Mouse (Mus musculus): Measurements from ENCODE around the gene Olfr1386. TPM values are rescaled to one million over a fixed set of nuclear protein-coding genes. Genes with fewer than 3 reads are reported as not detected.
"Not testable (repeated sequence)": the region's sequence is repeated elsewhere in the genome, so short reads cannot be mapped to it uniquely, and the experiment has no call there.

Gene Olfr1386
- polyA plus RNA-seq (2015; fragmentation: Nextera tagmentation; extraction: Ambion mirVana), result not detected in 2 replicates

- H3K27me3 ChIP-seq; H3K9me3 ChIP-seq (replicated peaks); H3K27ac ChIP-seq; H3K9ac ChIP-seq; ATAC-seq (replicated peaks; ENCODE audit: insufficient number of reproducible peaks, insufficient read depth, low FRiP score, low read depth); H3K4me1 ChIP-seq (replicated peaks); H3K4me2 ChIP-seq; H3K36me3 ChIP-seq; H3K4me3 ChIP-seq: not testable (repeated sequence)
- 74% methylated on average over 3 of the region's 3 CpGs for WGBS
Observed at GRCm38 (mm10) chr11:49464746-49465145, at the start of gene Olfr1386. Olfr1386 (plus strand) TSS chr11:49465046.

GRCm38 (mm10) chr11:49422767-49423166 is 42.1 kb upstream of the Olfr1386 start, which contains the start of gene Olfr1389:
Olfr1389 (plus strand) TSS chr11:49423067.
- Histone ChIP-seq H3K4me2 (no peak within 1 kb of the TSS), H3K9me3 (replicated peaks) (no peaks in the 10 kb centered on the region), H3K27ac (no peak within 1 kb of the TSS), H3K4me3 (no peak within 1 kb of the TSS), H3K9ac (no peak within 1 kb of the TSS), H3K4me1 (replicated peaks) (peaks cover 5% of the 10 kb centered on the region; the same call in 1 of the 2 replicates), H3K27me3 (no peaks in the 10 kb centered on the region), H3K36me3 (no peaks in the 10 kb centered on the region)
- ATAC-seq (replicated peaks; ENCODE audit: insufficient number of reproducible peaks, insufficient read depth, low FRiP score, low read depth), result no peak
- WGBS, result 58% methylated on average over 2 of the region's 2 CpGs

GRCm38 (mm10) chr11:49425257-49425927 is 39.5 kb upstream of the Olfr1386 start:
- H3K4me3 ChIP-seq, result no peak overlapping the region
- no peak overlapping the region for H3K27ac ChIP-seq
- H3K27me3 ChIP-seq, result no peaks in the 10 kb centered on the region
- ATAC-seq (replicated peaks; ENCODE audit: insufficient number of reproducible peaks, insufficient read depth, low FRiP score, low read depth), result no peak
- no peaks in the 10 kb centered on the region for H3K9me3 ChIP-seq (replicated peaks)
- H3K4me2 ChIP-seq, result no peak overlapping the region
- H3K36me3 ChIP-seq, result no peaks in the 10 kb centered on the region
- WGBS, result 80% methylated on average over 1 of the region's 1 CpGs
- peaks cover 5% of the 10 kb centered on the region; the same call in 1 of the 2 replicates for H3K4me1 ChIP-seq (replicated peaks)
- H3K9ac ChIP-seq, result no peak overlapping the region

- Histone ChIP-seq H3K4me2 (no peak overlapping the region), H3K4me1 (replicated peaks) (no peaks in the 10 kb centered on the region), H3K36me3 (no peaks in the 10 kb centered on the region), H3K27me3 (no peaks in the 10 kb centered on the region), H3K27ac (no peak overlapping the region), H3K4me3 (no peak overlapping the region), H3K9ac (no peak overlapping the region), H3K9me3 (replicated peaks) (no peaks in the 10 kb centered on the region; the same call in 1 of the 2 replicates)
- no peak for ATAC-seq (replicated peaks; ENCODE audit: insufficient number of reproducible peaks, insufficient read depth, low FRiP score, low read depth)
- 81% methylated on average over 2 of the region's 2 CpGs for WGBS
Observed at GRCm38 (mm10) chr11:49429641-49430040, 35.2 kb upstream of the Olfr1386 start.

- Histone ChIP-seq H3K4me3 (no peak within 1 kb of the TSS), H3K27me3 (no peaks in the 10 kb centered on the region), H3K9ac (no peak within 1 kb of the TSS), H3K4me2 (no peak within 1 kb of the TSS), H3K36me3 (no peaks in the 10 kb centered on the region), H3K9me3 (replicated peaks) (no peaks in the 10 kb centered on the region; the same call in 1 of the 2 replicates), H3K27ac (no peak within 1 kb of the TSS), H3K4me1 (replicated peaks) (0 out of 2 replicates have a peak, but pooled peaks cover 3% of the 10 kb centered on the region)
- no peak for ATAC-seq (replicated peaks; ENCODE audit: insufficient number of reproducible peaks, insufficient read depth, low FRiP score, low read depth)
- WGBS, result 30% methylated on average over 3 of the region's 3 CpGs
Observed at GRCm38 (mm10) chr11:49436411-49436810, 28.4 kb upstream of the Olfr1386 start, which contains the start of gene Olfr1388. Olfr1388 (plus strand) TSS chr11:49436624.

- Histone ChIP-seq H3K9ac (no peak within 1 kb of the TSS), H3K4me3 (no peak within 1 kb of the TSS), H3K27ac (no peak within 1 kb of the TSS), H3K27me3 (no peaks in the 10 kb centered on the region), H3K4me1 (replicated peaks) (no peaks in the 10 kb centered on the region), H3K9me3 (replicated peaks) (no peaks in the 10 kb centered on the region), H3K36me3 (no peaks in the 10 kb centered on the region), H3K4me2 (no peak within 1 kb of the TSS)
- ATAC-seq (replicated peaks; ENCODE audit: insufficient number of reproducible peaks, insufficient read depth, low FRiP score, low read depth), result no peak
- 50% methylated on average over 1 of the region's 1 CpGs for WGBS
Observed at GRCm38 (mm10) chr11:49455043-49455442, 9.8 kb upstream of the Olfr1386 start, which contains the start of gene Olfr1387. Olfr1387 (plus strand) TSS chr11:49455343.

GRCm38 (mm10) chr11:49485973-49486372 is 21.1 kb downstream of the Olfr1386 start:
- Histone ChIP-seq H3K9ac (no peak overlapping the region), H3K27ac (no peak overlapping the region), H3K4me1 (replicated peaks) (no peaks in the 10 kb centered on the region), H3K9me3 (replicated peaks) (no peaks in the 10 kb centered on the region), H3K4me2 (no peak overlapping the region), H3K36me3 (no peaks in the 10 kb centered on the region), H3K4me3 (no peak overlapping the region), H3K27me3 (no peaks in the 10 kb centered on the region)
- no peak for ATAC-seq (replicated peaks; ENCODE audit: insufficient number of reproducible peaks, insufficient read depth, low FRiP score, low read depth)
- 44% methylated on average over 4 of the region's 4 CpGs for WGBS

GRCm38 (mm10) chr11:49488770-49489169 is 23.9 kb downstream of the Olfr1386 start, which contains the start of gene Olfr1385:
Olfr1385 (plus strand) TSS chr11:49489070.
- WGBS, result 62% methylated on average over 1 of the region's 1 CpGs
- ATAC-seq (replicated peaks; ENCODE audit: insufficient number of reproducible peaks, insufficient read depth, low FRiP score, low read depth), result not testable (repeated sequence)

GRCm38 (mm10) chr11:49518086-49518485 is 53.2 kb downstream of the Olfr1386 start:
- H3K9me3 ChIP-seq (replicated peaks), result no peaks in the 10 kb centered on the region
- no peaks in the 10 kb centered on the region for H3K4me1 ChIP-seq (replicated peaks)
- H3K4me3 ChIP-seq, result no peak overlapping the region
- H3K27me3 ChIP-seq, result no peaks in the 10 kb centered on the region
- ATAC-seq (replicated peaks; ENCODE audit: insufficient number of reproducible peaks, insufficient read depth, low FRiP score, low read depth), result no peak
- H3K4me2 ChIP-seq, result no peak overlapping the region
- 57% methylated on average over 5 of the region's 5 CpGs for WGBS
- H3K27ac ChIP-seq, result no peak overlapping the region
- H3K36me3 ChIP-seq, result no peaks in the 10 kb centered on the region
- no peak overlapping the region for H3K9ac ChIP-seq

More at GRCm38 (mm10) chr11:49488770-49489169, 23.9 kb downstream of the Olfr1386 start, which contains the start of gene Olfr1385:
- H3K9me3 ChIP-seq (replicated peaks); H3K27ac ChIP-seq; H3K4me1 ChIP-seq (replicated peaks); H3K4me2 ChIP-seq; H3K36me3 ChIP-seq; H3K27me3 ChIP-seq; H3K4me3 ChIP-seq; H3K9ac ChIP-seq: not testable (repeated sequence)

GRCm38 (mm10) chr11:49519348-49519747 is 54.5 kb downstream of the Olfr1386 start, which contains the start of gene Olfr1383:
Olfr1383 (plus strand) TSS chr11:49519648.
- Histone ChIP-seq H3K4me1 (replicated peaks) (no peaks in the 10 kb centered on the region), H3K9ac (no peak within 1 kb of the TSS), H3K36me3 (no peaks in the 10 kb centered on the region), H3K4me2 (no peak within 1 kb of the TSS), H3K4me3 (no peak within 1 kb of the TSS), H3K9me3 (replicated peaks) (no peaks in the 10 kb centered on the region), H3K27me3 (no peaks in the 10 kb centered on the region), H3K27ac (no peak within 1 kb of the TSS)
- ATAC-seq (replicated peaks; ENCODE audit: insufficient number of reproducible peaks, insufficient read depth, low FRiP score, low read depth), result no peak

Data from heart, embryonic 15.5 days (tissue).